Mouse (Mus musculus) midbrain, embryonic 11.5 days (tissue): Measurements from ENCODE around the gene Meiob. TPM values are rescaled to one million over a fixed set of nuclear protein-coding genes. Genes with fewer than 3 reads are reported as not detected.

Source experiments
- ATAC-seq: fragments of 200-750 bp; cut with Nextera tagmentation; 2 replicates; pipeline ENCODE4 v1.8.0; 2017; ENCODE audit warnings: moderate TSS enrichment, moderate library complexity; ENCODE audit not compliant: low FRiP score
- DNase-seq: peaks from one replicate; pipeline ENCODE4 v3.0.0; 2015; ENCODE audit warnings: low spot score; ENCODE audit errors: missing footprints
- H3K27ac ChIP-seq: fragments of 300-500 bp; sonication (generic); 2 replicates; pipeline ENCODE4 v1.5.1; 2014; ENCODE audit warnings: low read depth, low read length
- H3K27me3 ChIP-seq: fragments of 300-500 bp; sonication (generic); 2 replicates; pipeline ENCODE4 v1.6.1; 2014; ENCODE audit warnings: mild to moderate bottlenecking, low read length, moderate library complexity, mixed read lengths; ENCODE audit not compliant: control insufficient read depth, insufficient read depth
- H3K36me3 ChIP-seq: fragments of 300-500 bp; sonication (generic); 2 replicates; pipeline ENCODE4 v1.6.1; 2014; ENCODE audit warnings: mild to moderate bottlenecking, low read length, moderate library complexity, mixed read lengths; ENCODE audit not compliant: control insufficient read depth, insufficient read depth
- H3K4me1 ChIP-seq: fragments of 300-500 bp; sonication (generic); 2 replicates; pipeline ENCODE4 v1.6.1; 2014; ENCODE audit warnings: low read length; ENCODE audit not compliant: control insufficient read depth, insufficient read depth
- H3K4me2 ChIP-seq: fragments of 300-500 bp; sonication (generic); 2 replicates; pipeline ENCODE4 v1.6.1; 2014; ENCODE audit warnings: mild to moderate bottlenecking, moderate library complexity
- H3K4me3 ChIP-seq: fragments of 300-500 bp; sonication (generic); 2 replicates; pipeline ENCODE4 v1.5.1; 2014; ENCODE audit warnings: low read depth, low read length
- H3K9ac ChIP-seq: fragments of 300-500 bp; sonication (generic); 2 replicates; pipeline ENCODE4 v1.6.1; 2014; ENCODE audit warnings: low read length
- H3K9me3 ChIP-seq: fragments of 300-500 bp; sonication (generic); 2 replicates; pipeline ENCODE4 v1.6.1; 2016; ENCODE audit warnings: low read length; ENCODE audit not compliant: control insufficient read depth
- WGBS: fragments of 180-500 bp; shearing (Covaris S2); extraction: QIAGEN DNeasy Blood & Tissue Kit; methylation state at CpG from one replicate; pipeline ENCODE4 v1.1.7; 2014; 5-methylcytosine and 5-hydroxymethylcytosine counted together
- polyA plus RNA-seq: library from polyadenylated mRNA; unstranded; fragments of >200 nt; fragmentation: Nextera tagmentation; extraction: Ambion mirVana; gene quantifications from 2 replicates; pipeline ENCODE4 v1.2.1, GENCODE M21; 2014

Gene Meiob
- polyA plus RNA-seq, 1 experiment from 2014 or later: not detected

DNA sequence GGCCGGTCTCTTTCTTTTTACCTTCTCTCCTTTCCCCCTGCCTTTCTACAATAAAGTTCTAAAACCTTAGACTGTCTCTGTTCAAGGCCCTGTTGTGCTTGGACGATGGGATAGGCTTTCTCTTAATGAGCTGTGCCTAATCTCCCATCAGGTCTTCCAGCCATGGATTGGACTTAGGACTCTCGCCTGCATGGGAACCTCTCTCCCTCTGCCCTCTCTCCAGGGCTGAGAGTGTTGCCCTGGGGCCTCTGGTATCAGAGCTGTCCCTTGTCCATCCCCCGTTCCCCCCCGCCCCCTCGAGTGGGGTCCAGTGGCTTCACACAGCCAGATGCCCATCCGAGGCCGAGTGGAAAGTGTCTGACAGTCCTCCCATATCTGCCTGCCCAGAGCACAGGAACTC, 70.9 kb downstream of the Meiob start:
- Histone ChIP-seq H3K4me2 (no peak overlapping the region), H3K9ac (no peak overlapping the region), H3K4me1 (no peaks in the 10 kb centered on the region), H3K36me3 (no peaks in the 10 kb centered on the region), H3K9me3 (no peaks in the 10 kb centered on the region), H3K4me3 (no peak overlapping the region), H3K27ac (no peak overlapping the region), H3K27me3 (no peaks in the 10 kb centered on the region)
- DNase-seq: no peak
- ATAC-seq: no peak
- WGBS: 82% methylated on average over 8 of the region's 8 CpGs

DNA sequence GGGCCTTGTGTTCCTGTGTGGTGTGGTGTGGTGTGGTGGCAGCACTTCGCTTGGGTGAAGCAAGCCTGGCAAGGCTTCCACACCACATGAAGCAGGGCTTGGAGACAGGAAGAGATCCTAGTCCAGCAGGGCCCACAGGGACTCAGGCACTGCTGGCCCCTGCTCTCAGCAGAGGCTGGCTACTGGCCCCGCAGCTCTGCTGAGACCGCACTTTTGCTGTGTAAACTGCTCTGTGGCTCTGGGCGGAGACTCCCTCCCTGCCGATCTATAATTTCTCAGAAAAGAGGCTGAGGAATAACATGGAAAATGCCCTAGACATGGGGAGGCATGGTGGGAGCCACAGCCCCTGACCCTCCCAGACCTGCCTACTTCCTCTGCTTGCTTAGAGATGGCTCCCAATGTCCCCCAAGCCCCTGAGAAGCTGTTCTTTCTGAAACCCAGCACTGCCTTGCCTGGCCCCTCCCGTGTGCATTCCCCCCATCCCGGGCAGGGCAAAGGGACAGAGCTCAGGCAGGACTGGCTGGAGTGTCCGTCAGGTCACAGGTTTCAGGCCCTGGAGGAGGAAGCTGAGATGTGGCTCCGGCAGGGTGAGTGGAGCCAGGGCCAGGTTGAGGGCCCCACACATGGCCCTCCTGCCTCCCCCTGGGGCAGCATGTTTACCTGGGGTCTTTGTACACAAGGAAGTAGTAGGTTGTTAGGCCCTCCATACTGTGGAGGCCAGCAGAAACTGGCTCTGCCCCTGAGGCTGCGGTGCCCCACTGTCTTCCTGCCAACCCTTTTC, 73.4 kb downstream of the Meiob start:
- no peaks in the 10 kb centered on the region for H3K27me3 ChIP-seq
- H3K27ac ChIP-seq: no peak overlapping the region
- H3K9ac ChIP-seq: no peak overlapping the region
- WGBS: 61% methylated on average over 10 of the region's 10 CpGs
- DNase-seq: no peak
- ATAC-seq: no peak
- H3K4me2 ChIP-seq: no peak overlapping the region
- H3K4me3 ChIP-seq: no peak overlapping the region
- no peaks in the 10 kb centered on the region for H3K4me1 ChIP-seq
- no peaks in the 10 kb centered on the region for H3K9me3 ChIP-seq
- H3K36me3 ChIP-seq: no peaks in the 10 kb centered on the region

GRCm38 (mm10) chr17:24878117-24878397, 74.0 kb downstream of the Meiob start:
- Histone ChIP-seq H3K4me2 (no peak overlapping the region), H3K27ac (no peak overlapping the region), H3K27me3 (no peaks in the 10 kb centered on the region), H3K36me3 (no peaks in the 10 kb centered on the region), H3K4me1 (no peaks in the 10 kb centered on the region), H3K4me3 (no peak overlapping the region), H3K9me3 (no peaks in the 10 kb centered on the region), H3K9ac (no peak overlapping the region)
- WGBS: 27% methylated on average over 5 of the region's 5 CpGs
- DNase-seq (no peak), ATAC-seq (no peak)

GRCm38 (mm10) chr17:24878531-24878930, 74.4 kb downstream of the Meiob start:
- 75% methylated on average over 8 of the region's 8 CpGs for WGBS
- H3K4me3 ChIP-seq: no peak overlapping the region
- DNase-seq (no peak), ATAC-seq (no peak)
- no peaks in the 10 kb centered on the region for H3K36me3 ChIP-seq
- H3K27ac ChIP-seq: no peak overlapping the region
- H3K9ac ChIP-seq: no peak overlapping the region
- H3K4me2 ChIP-seq: no peak overlapping the region
- no peaks in the 10 kb centered on the region for H3K4me1 ChIP-seq
- H3K9me3 ChIP-seq: no peaks in the 10 kb centered on the region
- no peaks in the 10 kb centered on the region for H3K27me3 ChIP-seq

DNA sequence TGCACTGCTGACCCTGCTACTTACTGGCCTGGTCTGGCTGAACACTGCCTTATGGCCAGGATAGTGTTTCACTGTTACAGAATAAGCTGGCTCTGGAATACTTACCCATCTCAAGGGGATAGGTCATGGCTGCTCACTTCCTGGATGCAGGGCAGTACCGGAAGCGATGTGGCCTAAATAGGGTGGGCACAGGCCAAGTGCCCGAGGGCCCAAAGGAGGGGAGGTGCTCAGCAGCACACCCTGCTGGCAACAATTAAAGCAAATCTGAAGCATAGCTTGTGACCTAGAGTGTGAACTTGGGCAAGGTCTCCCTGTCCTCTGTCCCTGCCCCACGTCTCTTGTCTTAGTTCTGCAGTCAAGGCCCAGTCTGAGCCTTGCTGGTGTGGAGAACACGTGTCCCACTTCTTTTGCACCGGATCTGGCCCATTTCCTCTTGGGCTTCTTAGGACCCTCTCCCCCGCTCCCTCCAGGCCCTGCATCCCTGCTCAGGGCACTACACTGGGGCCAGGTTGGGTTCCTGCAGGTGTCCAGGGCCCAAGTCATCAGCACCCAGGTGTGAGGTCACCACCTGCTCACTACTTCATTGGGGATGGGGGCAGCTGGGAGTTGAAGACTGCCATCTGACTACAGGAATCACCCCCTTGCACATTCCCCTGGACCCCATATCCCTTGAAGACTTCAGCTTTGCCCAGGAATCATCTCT, 77.8 kb downstream of the Meiob start:
- H3K36me3 ChIP-seq: no peaks in the 10 kb centered on the region
- peaks cover 8% of the 10 kb centered on the region for H3K4me1 ChIP-seq
- DNase-seq (peak; percentile 86), ATAC-seq (no peak)
- H3K4me2 ChIP-seq: no peak overlapping the region
- H3K9ac ChIP-seq: no peak overlapping the region
- no peak overlapping the region for H3K27ac ChIP-seq
- H3K9me3 ChIP-seq: no peaks in the 10 kb centered on the region
- H3K4me3 ChIP-seq: no peak overlapping the region
- no peaks in the 10 kb centered on the region for H3K27me3 ChIP-seq
- WGBS: 48% methylated on average over 7 of the region's 7 CpGs

GRCm38 (mm10) chr17:24884391-24884790, 80.3 kb downstream of the Meiob start:
- 90% methylated on average over 6 of the region's 6 CpGs for WGBS
- H3K27me3 ChIP-seq: no peaks in the 10 kb centered on the region
- H3K4me1 ChIP-seq: peaks cover 17% of the 10 kb centered on the region
- no peak for ATAC-seq
- no peak overlapping the region for H3K4me2 ChIP-seq
- no peak overlapping the region for H3K9ac ChIP-seq
- H3K9me3 ChIP-seq: no peaks in the 10 kb centered on the region
- no peak overlapping the region for H3K27ac ChIP-seq
- no peak overlapping the region for H3K4me3 ChIP-seq
- DNase-seq: no peak
- H3K36me3 ChIP-seq: no peaks in the 10 kb centered on the region

GRCm38 (mm10) chr17:24885356-24886133, 81.5 kb downstream of the Meiob start:
- Histone ChIP-seq H3K4me3 (peak overlapping the region; percentile 65), H3K4me2 (peak overlapping the region; percentile 75), H3K27me3 (no peaks in the 10 kb centered on the region), H3K36me3 (peaks cover 4% of the 10 kb centered on the region), H3K4me1 (peaks cover 17% of the 10 kb centered on the region), H3K9ac (peak overlapping the region; percentile 62), H3K27ac (no peak overlapping the region), H3K9me3 (no peaks in the 10 kb centered on the region)
- 27% methylated on average over 22 of the region's 22 CpGs for WGBS
- DNase-seq (no peak), ATAC-seq (no peak)

GRCm38 (mm10) chr17:24886134-24886931, 82.2 kb downstream of the Meiob start, which contains the start of the genes Nubp2 and Spsb3:
TSS of gene Nubp2 (minus strand) at chr17:24886349.
TSS of gene Spsb3 (plus strand) at chr17:24886643.
- WGBS: under 1% methylated on average over 69 of the region's 69 CpGs
- Histone ChIP-seq H3K4me1 (peaks cover 17% of the 10 kb centered on the region), H3K27me3 (no peaks in the 10 kb centered on the region), H3K4me3 (peak within 1 kb of the TSS; percentile 72), H3K9ac (peak within 1 kb of the TSS; percentile 80), H3K4me2 (peak within 1 kb of the TSS; percentile 75), H3K36me3 (peaks cover 11% of the 10 kb centered on the region), H3K27ac (no peak within 1 kb of the TSS), H3K9me3 (no peaks in the 10 kb centered on the region)
- DNase-seq (peak; percentile 98), ATAC-seq (peak; percentile 98)
